Mouse (Mus musculus) stomach, embryonic 16.5 days (tissue): ENCODE measurements around the gene Gm29276. TPM values are rescaled to one million over a fixed set of nuclear protein-coding genes. Genes with fewer than 3 reads are reported as not detected.
"Not testable (repeated sequence)": the region's sequence is repeated elsewhere in the genome, so short reads cannot be mapped to it uniquely, and the experiment has no call there.

ENCODE experiments used
- ATAC-seq: fragments of 200-750 bp; cut with Nextera tagmentation; 2 replicates; pipeline ENCODE4 v1.8.0; 2017; ENCODE audit warnings: moderate number of reproducible peaks, moderate TSS enrichment; ENCODE audit not compliant: insufficient read depth, low FRiP score
- H3K27ac ChIP-seq: fragments of 300-500 bp; sonication (generic); 2 replicates; pipeline ENCODE4 v1.5.1; 2014; ENCODE audit warnings: low read length
- H3K27me3 ChIP-seq: fragments of 300-500 bp; sonication (generic); 2 replicates; pipeline ENCODE4 v1.6.1; 2014; ENCODE audit warnings: low read length, control low read depth, mixed read lengths; ENCODE audit not compliant: control insufficient read depth, insufficient read depth
- H3K36me3 ChIP-seq: fragments of 300-500 bp; sonication (generic); 2 replicates; pipeline ENCODE4 v1.6.1; 2014; ENCODE audit warnings: low read length; ENCODE audit not compliant: control insufficient read depth, insufficient read depth
- H3K4me1 ChIP-seq: fragments of 300-500 bp; sonication (generic); 2 replicates; pipeline ENCODE4 v1.6.1; 2014; ENCODE audit warnings: low read length, control low read depth, mixed read lengths; ENCODE audit not compliant: control insufficient read depth, insufficient read depth
- H3K4me2 ChIP-seq: fragments of 300-500 bp; sonication (generic); 2 replicates; pipeline ENCODE4 v1.6.1; 2014; ENCODE audit warnings: low read depth, low read length, mixed read lengths
- H3K4me3 ChIP-seq: fragments of 300-500 bp; sonication (generic); replicated peaks from 2 replicates; pipeline ENCODE4 v1.5.1; 2014; ENCODE audit warnings: mild to moderate bottlenecking, low read length
- H3K9ac ChIP-seq: fragments of 300-500 bp; sonication (generic); 2 replicates; pipeline ENCODE4 v1.6.1; 2014; ENCODE audit warnings: low read length
- H3K9me3 ChIP-seq: fragments of 300-500 bp; sonication (generic); replicated peaks from 2 replicates; pipeline ENCODE4 v1.6.1; 2016; ENCODE audit warnings: low read length, control low read depth; ENCODE audit not compliant: control insufficient read depth
- WGBS: fragments of 180-500 bp; shearing (Covaris S2); extraction: QIAGEN DNeasy Blood & Tissue Kit; methylation state at CpG from one replicate; pipeline ENCODE4 v1.1.7; 2014; 5-methylcytosine and 5-hydroxymethylcytosine counted together
- polyA plus RNA-seq: library from polyadenylated mRNA; unstranded; fragments of >200 nt; fragmentation: Nextera tagmentation; extraction: Ambion mirVana; gene quantifications from 2 replicates; pipeline ENCODE4 v1.2.1, GENCODE M21; 2015

Gm29276 gene
- polyA plus RNA-seq: not detected in 2 replicates

- not testable (repeated sequence) for H3K36me3 ChIP-seq, H3K9ac ChIP-seq, H3K27ac ChIP-seq, H3K4me3 ChIP-seq, H3K4me2 ChIP-seq, H3K27me3 ChIP-seq, H3K4me1 ChIP-seq, ATAC-seq, H3K9me3 ChIP-seq
- no CpG with 5 or more reads among the region's 7 CpGs for WGBS
Observed at GRCm38 (mm10) chrY:42582150-42582549, at the start of gene Gm29276. Gene Gm29276, minus strand, starts transcription at chrY:42582250.
